Mouse (Mus musculus) 3134 (cell line): ENCODE results near the gene Pin4.
A peak's percentile ranks its signal among the peaks of the same experiment; 100 is the strongest.
"Not testable (repeated sequence)": the region's sequence is repeated elsewhere in the genome, so short reads cannot be mapped to it uniquely, and the experiment has no call there.

Experiments
- DNase-seq: peaks from one replicate; pipeline ENCODE4 v3.0.0-alpha.2; 2011; ENCODE audit warnings: low spot score; ENCODE audit not compliant: insufficient read length; ENCODE audit errors: extremely low read depth

Gene Pin4

GRCm38 (mm10) chrX:102119042-102119864 is at the start of gene Pin4:
Gene Pin4, plus strand, starts transcription at chrX:102119447.
- DNase-seq: peak; percentile 83

GRCm38 (mm10) chrX:102070591-102071471 is 48.4 kb upstream of the Pin4 start, which contains the start of gene Rtl5:
Gene Rtl5, minus strand, starts transcription at chrX:102071304.
- DNase-seq: no peak

- DNase-seq: no peak
Measured at GRCm38 (mm10) chrX:102071517-102071916, 47.7 kb upstream of the Pin4 start.

- no peak for DNase-seq
Measured at GRCm38 (mm10) chrX:102073605-102074325, 45.5 kb upstream of the Pin4 start.

- DNase-seq: no peak
Measured at GRCm38 (mm10) chrX:102074435-102074834, 44.8 kb upstream of the Pin4 start.

- DNase-seq: no peak
Measured at GRCm38 (mm10) chrX:102075158-102075557, 44.1 kb upstream of the Pin4 start.

GRCm38 (mm10) chrX:102076886-102077765 is 42.1 kb upstream of the Pin4 start:
- peak; percentile 36 for DNase-seq

- DNase-seq: no peak
Measured at GRCm38 (mm10) chrX:102081076-102081475, 38.2 kb upstream of the Pin4 start.

- DNase-seq: no peak
Measured at GRCm38 (mm10) chrX:102081573-102082279, 37.5 kb upstream of the Pin4 start.

GRCm38 (mm10) chrX:102082340-102082739 is 36.9 kb upstream of the Pin4 start:
- DNase-seq: no peak

- no peak for DNase-seq
Measured at GRCm38 (mm10) chrX:102085798-102086443, 33.3 kb upstream of the Pin4 start.

GRCm38 (mm10) chrX:102090605-102091004 is 28.6 kb upstream of the Pin4 start:
- DNase-seq: peak; percentile 21

- no peak for DNase-seq
Measured at GRCm38 (mm10) chrX:102094381-102094904, 24.8 kb upstream of the Pin4 start.

- DNase-seq: no peak
Measured at GRCm38 (mm10) chrX:102101886-102102285, 17.4 kb upstream of the Pin4 start.

- DNase-seq: not testable (repeated sequence)
Measured at GRCm38 (mm10) chrX:102103830-102104229, 15.4 kb upstream of the Pin4 start.

- DNase-seq: not testable (repeated sequence)
Measured at GRCm38 (mm10) chrX:102109349-102109748, 9.9 kb upstream of the Pin4 start.

- no peak for DNase-seq
Measured at GRCm38 (mm10) chrX:102115676-102116075, 3.6 kb upstream of the Pin4 start.

- no peak for DNase-seq
Measured at GRCm38 (mm10) chrX:102121321-102121720, 2.1 kb downstream of the Pin4 start.
